Mouse (Mus musculus) embryo, embryonic 10 days (tissue): ENCODE results near the gene Tpsb2.

ENCODE experiments used
- DNase-seq: peaks from one replicate; pipeline ENCODE4 v3.0.0-alpha.2; 2015; ENCODE audit warnings: low spot score

Gene Tpsb2

DNA sequence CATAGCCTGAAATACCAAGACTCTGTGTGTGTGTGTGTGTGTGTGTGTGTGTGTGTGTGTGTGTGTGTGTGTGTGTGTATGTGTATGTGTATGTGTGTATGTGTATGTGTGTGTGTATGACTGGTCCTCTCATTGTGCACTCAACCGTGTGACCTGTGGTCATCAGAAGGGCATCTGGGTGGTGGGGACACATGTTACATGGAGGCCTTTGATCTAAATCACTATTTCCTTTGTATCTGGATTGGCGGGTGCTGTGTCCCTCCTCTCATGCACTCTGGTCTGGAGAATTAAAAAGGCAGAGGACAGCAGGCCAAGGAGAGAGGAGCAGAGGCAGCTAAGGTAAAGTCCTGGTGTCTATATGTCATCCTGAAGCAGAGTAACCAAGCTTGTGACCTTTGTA, at the start of gene Tpsb2:
Tpsb2 (plus strand) TSS at position 301 of the 400 bp plus-strand sequence.
- no peak for DNase-seq

- DNase-seq = no peak
Observed at GRCm38 (mm10) chr17:25318354-25318753, 47.8 kb upstream of the Tpsb2 start, which contains the start of gene Prss29. Prss29 (plus strand) TSS chr17:25318654.

GRCm38 (mm10) chr17:25320819-25321218, 45.3 kb upstream of the Tpsb2 start:
- no peak for DNase-seq

GRCm38 (mm10) chr17:25322930-25323329, 43.2 kb upstream of the Tpsb2 start:
- no peak for DNase-seq

DNA sequence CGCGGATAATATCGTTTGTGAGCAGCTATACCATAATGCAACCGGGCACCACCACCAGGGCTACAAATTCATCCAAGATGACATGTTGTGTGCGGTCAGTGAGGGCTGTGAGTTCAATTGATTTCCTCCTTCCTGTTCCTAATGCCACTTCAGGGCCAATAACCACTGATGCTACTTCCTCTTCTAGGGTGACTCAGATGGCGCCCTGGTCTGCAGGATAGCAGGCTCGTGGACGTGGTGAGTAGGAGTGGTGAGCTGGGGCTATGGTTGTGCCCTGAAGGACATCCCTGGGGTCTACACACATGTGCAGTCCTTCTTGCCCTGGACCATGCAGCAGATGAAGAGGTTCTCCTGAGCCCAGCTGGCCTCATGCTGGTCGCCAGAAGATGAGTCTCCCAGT, 33.8 kb upstream of the Tpsb2 start:
- no peak for DNase-seq

DNA sequence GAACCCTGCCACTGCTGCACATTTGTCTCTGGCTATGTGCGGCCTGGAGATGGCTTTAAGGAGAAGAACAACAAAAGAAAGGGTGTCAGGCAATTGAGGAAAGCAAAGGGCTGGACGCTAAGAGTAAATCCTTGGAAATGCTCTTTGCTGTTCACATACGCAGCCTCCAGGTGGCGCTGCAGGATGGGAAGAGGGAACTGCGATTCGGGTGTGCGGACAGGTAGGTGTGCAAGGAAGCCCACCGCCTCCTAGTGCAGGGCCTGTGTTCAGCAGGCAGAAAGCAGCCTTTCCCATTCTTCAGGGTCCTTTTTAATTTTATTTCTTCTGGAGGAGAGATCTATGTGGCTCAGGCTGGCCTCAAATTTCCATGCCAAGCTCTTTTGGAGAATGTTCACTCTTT, 32.2 kb upstream of the Tpsb2 start:
- DNase-seq = peak; percentile 91

GRCm38 (mm10) chr17:25338218-25338617, 27.9 kb upstream of the Tpsb2 start:
- no peak for DNase-seq

DNA sequence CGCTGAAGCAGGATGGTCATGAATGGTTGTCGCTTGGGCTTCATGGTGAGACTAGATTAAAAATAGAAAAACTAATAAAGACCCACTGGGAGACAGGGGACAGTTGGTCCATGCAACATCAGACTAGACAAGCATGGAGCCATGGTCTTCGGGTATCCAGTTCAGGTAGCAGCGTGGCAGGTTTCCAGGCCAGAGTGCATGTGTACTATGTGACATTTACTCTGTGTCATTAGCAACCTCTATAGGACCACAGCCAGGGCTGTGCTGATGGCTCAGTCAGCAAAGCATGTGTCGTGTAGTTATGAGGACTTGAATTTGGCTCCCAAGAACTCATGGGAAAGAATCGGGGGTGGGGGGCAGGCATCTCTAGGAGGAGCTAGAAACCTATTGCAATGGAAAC, 26.1 kb upstream of the Tpsb2 start:
- no peak for DNase-seq

GRCm38 (mm10) chr17:25341490-25341889, 24.6 kb upstream of the Tpsb2 start:
- no peak for DNase-seq

- DNase-seq = no peak
Observed at GRCm38 (mm10) chr17:25345462-25345861, 20.6 kb upstream of the Tpsb2 start, which contains the start of gene Tpsab1. Tpsab1 (minus strand) TSS chr17:25345562.

DNA sequence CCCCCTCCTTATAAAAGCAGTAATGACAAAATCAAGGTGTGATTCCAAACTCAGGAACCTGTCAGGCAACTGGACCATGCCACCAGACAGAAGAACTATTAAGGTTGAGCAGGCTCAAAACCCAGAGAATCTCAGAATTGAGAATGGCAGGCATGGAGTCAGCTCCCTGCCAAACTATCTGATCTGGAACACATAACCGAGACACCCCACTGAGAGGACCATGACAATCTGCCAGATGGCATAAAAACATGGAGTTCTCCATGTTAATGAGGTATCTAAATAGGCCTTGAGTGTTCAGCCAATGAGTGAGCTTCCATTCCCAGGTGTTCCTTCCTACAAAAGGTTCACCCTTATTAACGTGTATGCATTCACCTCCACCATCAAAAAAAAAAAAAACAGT, 4.8 kb upstream of the Tpsb2 start:
- DNase-seq = no peak

DNA sequence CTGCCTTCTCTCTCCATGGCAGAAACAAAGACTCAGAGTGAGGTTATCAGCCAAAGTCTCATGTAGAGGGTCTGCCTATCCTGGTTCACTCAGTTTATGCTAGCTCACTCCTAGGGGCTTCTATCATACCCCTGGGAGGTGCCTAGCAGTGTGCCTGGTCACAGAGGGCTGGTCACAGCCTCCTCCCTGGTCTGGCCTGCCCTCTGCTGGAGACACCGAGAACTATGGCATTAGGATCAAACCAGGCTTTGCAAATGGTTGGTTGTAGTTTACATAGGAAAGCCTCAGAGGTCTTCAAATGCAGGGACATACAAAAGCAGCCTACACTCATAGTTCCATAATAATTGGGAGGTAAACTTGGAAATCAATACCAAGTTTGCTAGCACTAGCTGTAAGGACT, 2.4 kb upstream of the Tpsb2 start:
- DNase-seq = peak; percentile 73

DNA sequence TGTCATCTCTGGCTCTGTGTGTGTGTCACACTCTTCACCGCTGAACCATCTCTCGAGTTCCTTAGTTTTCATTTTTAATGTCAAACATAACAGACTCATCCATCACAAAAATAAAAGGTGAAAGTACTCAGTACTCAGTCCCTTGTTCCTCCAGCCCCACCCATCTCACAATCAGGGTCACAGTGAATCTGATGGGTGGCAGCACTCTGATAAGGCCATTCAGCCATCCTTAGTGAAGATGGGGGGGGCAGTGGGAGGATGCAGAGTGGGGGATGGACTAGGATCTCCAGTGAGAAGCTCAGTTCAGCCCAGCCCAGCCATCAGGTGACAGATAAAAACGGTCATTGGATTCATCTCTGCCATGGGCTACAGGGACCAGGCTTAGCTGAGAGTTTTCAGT, 2.9 kb downstream of the Tpsb2 start, which contains the start of gene Tpsg1:
Tpsg1 (plus strand) TSS at position 301 of the 400 bp plus-strand sequence.
- no peak for DNase-seq

DNA sequence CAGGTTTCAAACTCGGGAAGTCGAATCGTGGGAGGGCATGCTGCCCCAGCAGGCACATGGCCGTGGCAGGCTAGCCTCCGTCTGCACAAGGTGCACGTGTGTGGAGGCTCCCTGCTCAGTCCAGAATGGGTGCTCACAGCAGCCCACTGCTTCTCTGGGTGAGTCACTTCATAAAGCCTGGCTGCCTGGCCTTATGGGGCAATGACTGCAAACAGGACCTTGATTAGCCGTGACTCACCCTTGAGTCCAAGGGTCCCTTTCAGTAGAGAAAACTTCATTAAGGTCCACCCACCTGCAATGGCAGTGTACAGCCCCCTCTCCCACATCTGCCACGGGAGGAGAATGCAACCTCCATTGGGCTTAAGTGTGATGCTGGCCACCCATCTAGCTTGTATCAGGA, 6.4 kb downstream of the Tpsb2 start:
- no peak for DNase-seq

DNA sequence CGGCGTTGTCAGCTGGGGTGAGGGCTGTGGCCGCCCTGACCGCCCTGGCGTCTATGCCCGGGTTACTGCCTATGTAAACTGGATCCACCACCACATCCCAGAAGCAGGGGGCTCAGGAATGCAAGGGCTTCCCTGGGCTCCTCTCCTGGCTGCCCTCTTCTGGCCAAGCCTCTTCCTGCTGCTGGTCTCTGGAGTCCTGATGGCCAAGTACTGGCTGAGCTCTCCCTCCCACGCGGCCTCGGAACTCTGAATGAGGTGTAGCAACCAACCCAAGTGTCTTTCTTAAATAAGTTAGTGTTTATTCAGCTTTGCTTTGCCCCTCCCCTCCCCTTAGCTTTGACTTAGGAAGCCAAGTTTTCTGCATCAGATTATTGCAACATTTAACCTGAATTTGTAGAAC, 7.9 kb downstream of the Tpsb2 start:
- DNase-seq = peak; percentile 50

DNA sequence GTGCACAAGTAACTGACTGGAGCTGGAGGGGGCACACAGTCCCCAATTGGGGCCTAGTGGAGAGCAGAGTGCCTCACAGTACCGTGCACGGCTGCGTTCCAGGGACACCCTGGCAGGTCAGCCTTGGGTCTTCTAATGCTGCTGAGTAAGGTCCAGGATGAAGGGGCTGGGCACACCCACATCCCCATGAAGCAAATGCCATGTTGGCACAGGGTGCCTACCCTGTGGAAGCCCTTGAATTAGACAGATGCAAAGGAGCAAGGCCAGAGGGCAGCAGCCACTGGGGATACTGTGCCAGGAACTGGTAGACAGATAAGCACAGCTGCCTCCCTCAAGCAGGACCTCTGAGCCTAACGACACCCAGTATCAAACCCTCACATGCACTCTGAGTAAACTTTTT, 28.4 kb downstream of the Tpsb2 start:
- no peak for DNase-seq

DNA sequence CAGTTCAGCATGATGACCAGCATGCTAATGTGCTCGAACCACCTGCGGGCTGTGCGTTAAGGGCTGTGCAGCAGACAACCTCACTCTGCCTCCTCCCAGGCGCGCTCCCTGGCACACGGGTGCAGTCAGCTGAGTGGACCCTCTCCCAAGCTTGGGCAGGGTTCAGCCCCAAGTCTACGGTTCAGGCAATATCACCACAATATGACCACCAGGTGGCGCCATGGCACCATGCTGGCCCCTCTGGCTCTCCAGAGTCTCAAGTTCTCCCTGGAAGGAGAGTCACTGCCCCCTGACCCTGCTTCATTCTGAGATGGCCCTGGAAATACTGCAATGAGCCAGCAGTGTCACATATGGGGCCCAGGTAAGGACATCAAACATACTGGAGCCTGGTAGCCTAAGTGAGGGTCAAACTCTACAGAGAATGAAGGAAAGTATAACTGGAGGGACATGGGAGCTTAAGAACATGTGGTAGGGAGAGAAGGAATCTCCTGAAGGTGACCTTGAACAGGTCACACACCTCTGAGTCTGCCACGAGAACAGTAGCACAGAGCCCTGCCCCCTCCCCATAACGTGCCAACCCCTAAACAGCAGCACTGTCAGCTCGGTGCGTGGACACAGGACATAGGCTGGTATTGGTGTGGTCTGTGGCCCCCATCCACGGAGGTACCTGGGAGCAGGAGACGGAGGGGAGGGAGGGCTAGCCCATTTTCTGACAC, 31.9 kb downstream of the Tpsb2 start:
- peak; percentile 93 for DNase-seq

DNA sequence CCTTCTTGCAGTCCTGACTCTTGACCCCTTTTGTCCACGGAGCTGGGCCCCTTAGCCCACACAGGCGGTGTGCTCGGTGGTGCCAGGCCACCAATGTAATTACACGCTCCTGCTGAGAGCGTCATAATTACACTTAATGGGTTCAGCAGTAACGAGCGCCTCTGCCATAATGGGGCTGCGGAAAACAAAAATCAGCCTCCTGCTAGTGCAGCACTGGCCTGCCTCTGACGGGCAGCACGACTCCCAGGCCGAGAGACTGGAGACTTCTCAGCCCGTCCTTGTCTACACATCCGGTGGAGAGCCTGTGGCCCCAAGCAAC, 32.4 kb downstream of the Tpsb2 start:
- no peak for DNase-seq

GRCm38 (mm10) chr17:25400443-25400842, 34.3 kb downstream of the Tpsb2 start:
- DNase-seq = peak; percentile 89

GRCm38 (mm10) chr17:25401491-25401890, 35.4 kb downstream of the Tpsb2 start:
- no peak for DNase-seq

GRCm38 (mm10) chr17:25402224-25402623, 36.1 kb downstream of the Tpsb2 start:
- DNase-seq = no peak

GRCm38 (mm10) chr17:25404190-25404589, 38.1 kb downstream of the Tpsb2 start:
- no peak for DNase-seq

- DNase-seq = no peak
Observed at GRCm38 (mm10) chr17:25405224-25405895, 39.3 kb downstream of the Tpsb2 start.

DNA sequence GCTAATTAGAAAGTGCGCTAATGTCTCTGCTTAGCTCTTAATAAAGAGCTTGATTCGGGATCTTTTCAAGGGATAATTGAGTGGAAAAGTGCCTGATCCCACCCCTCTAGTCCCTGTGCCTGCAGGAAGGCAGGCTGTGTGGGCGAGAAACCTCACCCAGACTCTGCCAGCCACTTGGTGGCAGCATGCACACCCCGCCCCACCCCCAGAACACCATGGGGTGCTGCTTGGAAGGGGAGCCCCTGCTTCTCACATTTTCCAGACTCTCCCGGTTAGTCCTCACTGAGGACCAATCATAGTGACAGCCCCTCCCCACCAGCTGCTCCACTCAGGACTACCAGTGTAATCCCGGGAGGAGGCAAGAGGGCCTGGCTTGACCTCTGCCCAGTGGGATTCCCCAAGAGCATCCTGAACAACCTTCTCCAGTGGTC, 39.9 kb downstream of the Tpsb2 start:
- DNase-seq = peak; percentile 31
